Comparison of ENCODE assay signal across 8 mouse cellular contexts in genomic region chr3:142168251-142168862, GRCm38 (mm10). TPM values are rescaled to one million over a fixed set of nuclear protein-coding genes. Genes with fewer than 3 reads are reported as not detected.
A peak's percentile ranks its signal among the peaks of the same experiment; 100 is the strongest.
DNase-seq lines count a peak whose midpoint lies in the region; ATAC-seq and TF ChIP-seq lines count a peak whose summit lies in the region.

No protein-coding gene starts in this region.

- H3K9me3 ChIP-seq in heart, embryonic 10.5 days, result no peaks in the 10 kb centered on the region
- no peaks in the 10 kb centered on the region for H3K9me3 ChIP-seq in forebrain, embryonic 14.5 days (replicated peaks; ENCODE audit: control insufficient read depth, low read length)
- no peaks in the 10 kb centered on the region for H3K9me3 ChIP-seq in liver, embryonic 14.5 days (ENCODE audit: control insufficient read depth, low read length)

- peaks cover 1% of the 10 kb centered on the region for H3K79me3 ChIP-seq in C2C12 (ENCODE audit: low read depth)

- H3K4me2 ChIP-seq in forebrain, embryonic 14.5 days (ENCODE audit: low read length), result peak overlapping the region; percentile 84
- H3K4me2 ChIP-seq in liver, embryonic 14.5 days (ENCODE audit: low read depth), result peak overlapping the region; percentile 48

- intact Hi-C loops in heart, postnatal 14 days (cut with DNase I), result no loop called here

- peak overlapping the region; percentile 89 for H3K27ac ChIP-seq in heart, embryonic 10.5 days
- H3K27ac ChIP-seq in forebrain, embryonic 14.5 days (ENCODE audit: low read depth, low read length), result no peak overlapping the region
- no peak overlapping the region for H3K27ac ChIP-seq in liver, embryonic 14.5 days

- no peaks in the 10 kb centered on the region for H3K79me2 ChIP-seq in C2C12 (ENCODE audit: control insufficient read depth, insufficient read depth)

- WGBS in heart, embryonic 10.5 days, result 14% methylated on average over 9 of the region's 9 CpGs
- 4% methylated on average over 9 of the region's 9 CpGs for WGBS in forebrain, embryonic 14.5 days
- 18% methylated on average over 9 of the region's 9 CpGs for WGBS in liver, embryonic 14.5 days (ENCODE audit: insufficient replicate concordance)

- H3K9ac ChIP-seq in forebrain, embryonic 14.5 days (ENCODE audit: low read length), result peak overlapping the region; percentile 74
- H3K9ac ChIP-seq in liver, embryonic 14.5 days (replicated peaks), result no peak overlapping the region

- peak overlapping the region; percentile 76 for H3K4me3 ChIP-seq in heart, embryonic 10.5 days
- H3K4me3 ChIP-seq in C2C12 (ENCODE audit: insufficient read depth, poor library complexity, severe bottlenecking), result peak overlapping the region; percentile 30
- peak overlapping the region; percentile 59 for H3K4me3 ChIP-seq in forebrain, embryonic 14.5 days (ENCODE audit: low read depth, low read length)
- H3K4me3 ChIP-seq in liver, embryonic 14.5 days (ENCODE audit: insufficient read depth in 1 of 2, low read depth in 2 of 2, low read length in 2 of 2), result peak overlapping the region; percentile 19 to 35

- H3K36me3 ChIP-seq in heart, embryonic 10.5 days, result no peaks in the 10 kb centered on the region
- no peaks in the 10 kb centered on the region for H3K36me3 ChIP-seq in C2C12 (ENCODE audit: control insufficient read depth, insufficient read depth)
- H3K36me3 ChIP-seq in forebrain, embryonic 14.5 days (ENCODE audit: control insufficient read depth, insufficient read depth, low read length), result no peaks in the 10 kb centered on the region
- H3K36me3 ChIP-seq in liver, embryonic 14.5 days (replicated peaks; ENCODE audit: control insufficient read depth, insufficient read depth, low read depth), result no peaks in the 10 kb centered on the region

- no peak for TF ChIP-seq EP300 in liver, embryonic 14.5 days (IDR thresholded peaks at IDR 0.05; ENCODE audit: low read depth)

- no peak for TF ChIP-seq CTCF in C2C12 (IDR thresholded peaks at IDR 0.05; ENCODE audit: control insufficient read depth, insufficient read depth, insufficient read length)
- no peak for TF ChIP-seq CTCF in liver, embryonic 14.5 days (IDR thresholded peaks at IDR 0.05; ENCODE audit: low read depth)

- peak overlapping the region; percentile 28 for H3ac ChIP-seq in C2C12 (ENCODE audit: control insufficient read depth, insufficient read length, low read depth)

- no peak for DNase-seq in heart, embryonic 10.5 days (ENCODE audit: low spot score)
- no peak for DNase-seq in heart, postnatal 14 days
- DNase-seq in forebrain, embryonic 14.5 days (ENCODE audit: low spot score), result peak; percentile 33
- DNase-seq in liver, embryonic 14.5 days (ENCODE audit: low read depth in 3 of 3, low spot score in 3 of 3), result no peak
- no peak for DNase-seq in spleen, adult 18-20 months
- DNase-seq in kidney, adult 11 months, result no peak
- DNase-seq in spleen, adult 12 weeks (ENCODE audit: low spot score), result no peak

- ATAC-seq in forebrain, embryonic 14.5 days, result peak; percentile 10
- no peak for ATAC-seq in liver, embryonic 14.5 days (ENCODE audit: insufficient read depth)

- H3K4me1 ChIP-seq in heart, embryonic 10.5 days, result 0 out of 2 replicates have a peak, but pooled peaks cover 12% of the 10 kb centered on the region
- H3K4me1 ChIP-seq in forebrain, embryonic 14.5 days (ENCODE audit: control insufficient read depth, insufficient read depth, low read length), result no peaks in the 10 kb centered on the region
- no peaks in the 10 kb centered on the region for H3K4me1 ChIP-seq in liver, embryonic 14.5 days (replicated peaks; ENCODE audit: control insufficient read depth in 2 of 2, insufficient read depth in 2 of 2, low read length in 1 of 2)

- peaks cover 59% of the 10 kb centered on the region for H3K27me3 ChIP-seq in heart, embryonic 10.5 days (ENCODE audit: insufficient read depth, poor library complexity, severe bottlenecking)
- H3K27me3 ChIP-seq in C2C12 (ENCODE audit: control insufficient read depth, insufficient read depth, insufficient read length), result no peaks in the 10 kb centered on the region
- no peaks in the 10 kb centered on the region for H3K27me3 ChIP-seq in forebrain, embryonic 14.5 days (replicated peaks; ENCODE audit: control insufficient read depth, insufficient read depth, low read length)
- H3K27me3 ChIP-seq in liver, embryonic 14.5 days (ENCODE audit: control insufficient read depth, insufficient read depth, low read length), result peaks cover 19% of the 10 kb centered on the region

TF ChIP-seq in C2C12, 6 proteins besides CTCF, POLR2A, EP300 and RAD21:
- no peak for TF ChIP-seq USF1 (IDR thresholded peaks at IDR 0.05; ENCODE audit: low read depth)
- no peak for TF ChIP-seq MYOG (IDR thresholded peaks at IDR 0.05; ENCODE audit: control insufficient read depth, extremely low read depth, insufficient read length)
- no peak for TF ChIP-seq MYOD1 (IDR thresholded peaks at IDR 0.05; ENCODE audit: control insufficient read depth, insufficient read length, low read depth)
- no peak for TF ChIP-seq MAX (IDR thresholded peaks at IDR 0.05)
- TF ChIP-seq CEBPB (IDR thresholded peaks at IDR 0.05; ENCODE audit: low read depth), result no peak
- no peak for TF ChIP-seq FOSL1 (IDR thresholded peaks at IDR 0.05; ENCODE audit: insufficient read depth, low read length, poor library complexity, severe bottlenecking)

RNA-seq across cellular contexts. Expression of gene Bmpr1b, which starts 0.9 kb away (rescaled TPM):
- 3.8 and 3.9 TPM in 2 replicates for polyA plus RNA-seq in heart, embryonic 10.5 days (2016; fragmentation: Nextera tagmentation; extraction: Ambion mirVana)
- total RNA-seq in heart, postnatal 14 days (2021), result under 1 TPM; 0.32 to 0.36 TPM
- 0.34 TPM for polyA plus RNA-seq in C2C12 (2012; fragmentation: generic; extraction: Trizol)
- polyA plus RNA-seq in forebrain, embryonic 14.5 days (2014; fragmentation: Nextera tagmentation; extraction: Ambion mirVana), result 4.2 and 4.5 TPM in 2 replicates
- 0.03 TPM in 2 replicates for polyA plus RNA-seq in liver, embryonic 14.5 days (2012; rRNA removed)
- 0.05 and 0.09 TPM in 2 replicates for polyA plus RNA-seq in liver, embryonic 14.5 days (2014; fragmentation: Nextera tagmentation; extraction: Ambion mirVana)
